Mouse (Mus musculus): ENCODE measurements around the gene Fam131b. TPM values are rescaled to one million over a fixed set of nuclear protein-coding genes. Genes with fewer than 3 reads are reported as not detected.
A peak's percentile ranks its signal among the peaks of the same experiment; 100 is the strongest.

Fam131b gene
- total RNA-seq, 2 experiments from 2014 or later = 0.33 to 0.45 TPM

DNA sequence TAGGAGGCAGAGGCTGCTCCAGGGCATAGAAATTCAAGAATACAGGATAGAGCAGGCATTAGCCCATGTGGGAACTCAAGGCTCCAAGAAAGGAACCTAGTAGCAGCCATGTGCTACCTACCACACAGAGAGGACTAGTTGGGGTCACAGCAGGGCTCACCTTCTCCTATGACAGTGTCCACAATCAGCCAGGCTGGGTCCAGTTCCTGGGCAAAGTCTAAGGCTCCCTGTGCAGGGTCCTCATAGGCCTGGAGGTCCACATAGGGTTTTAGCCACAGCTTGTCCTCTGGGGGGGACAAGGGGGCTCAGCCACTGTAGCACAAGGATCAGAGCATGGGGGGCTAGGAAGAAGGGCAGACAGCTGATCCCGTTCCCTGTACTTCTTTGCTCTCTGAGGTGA, 38.1 kb upstream of the Fam131b start:
- no peak for TF ChIP-seq CTCF (IDR thresholded peaks at IDR 0.05)
- no peak for DNase-seq
- intact Hi-C loops (cut with DNase I) = no loop called here
- H3K27ac ChIP-seq = no peak overlapping the region
- H3K4me3 ChIP-seq = no peak overlapping the region

- Histone ChIP-seq H3K4me3 (no peak overlapping the region), H3K27ac (no peak overlapping the region)
- DNase-seq = no peak
- intact Hi-C loops (cut with DNase I) = no loop called here
- no peak for TF ChIP-seq CTCF (IDR thresholded peaks at IDR 0.05)
Observed at GRCm38 (mm10) chr6:42362074-42362473, 37.6 kb upstream of the Fam131b start.

DNA sequence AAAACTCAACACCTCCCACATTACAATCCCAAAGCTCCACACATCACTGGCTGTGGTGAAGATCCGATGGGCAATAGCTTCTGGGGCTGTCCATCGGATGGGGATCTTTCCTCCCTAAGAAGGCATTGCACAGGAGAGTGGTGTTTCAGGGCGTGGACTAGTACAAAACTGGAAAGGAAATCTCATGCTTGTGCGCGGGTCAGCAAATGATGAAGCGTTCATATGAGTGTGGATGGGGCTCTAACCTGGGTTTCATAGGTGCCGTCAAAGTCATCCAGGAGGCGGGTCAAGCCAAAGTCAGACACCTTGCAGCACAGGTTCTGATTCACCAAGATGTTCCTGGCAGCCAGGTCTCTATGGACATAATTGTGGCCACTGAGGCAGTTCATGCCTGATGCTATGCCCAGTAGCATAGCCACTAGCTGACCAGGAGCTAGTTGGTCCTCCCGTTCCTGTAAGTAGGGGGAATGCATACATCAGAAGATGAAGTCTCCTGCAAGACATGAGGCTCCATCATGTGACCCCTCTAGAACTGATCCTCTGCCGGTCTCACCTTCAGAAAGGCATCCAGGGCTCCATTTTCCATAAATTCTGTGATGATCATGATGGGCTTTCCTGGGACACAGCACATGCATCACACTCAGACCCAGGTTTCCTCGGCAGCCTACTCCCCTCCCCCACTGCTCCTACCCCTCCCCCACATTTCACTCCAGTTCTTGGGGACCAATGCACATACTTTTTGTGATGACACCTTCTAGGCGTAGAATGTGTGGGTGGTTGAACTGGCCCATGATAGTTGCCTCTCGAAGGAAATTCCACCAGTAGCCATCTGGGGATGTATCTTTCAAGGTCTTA, 36.8 kb upstream of the Fam131b start:
- no peak for DNase-seq
- Histone ChIP-seq H3K27ac (no peak overlapping the region), H3K4me3 (no peak overlapping the region)
- no peak for TF ChIP-seq CTCF (IDR thresholded peaks at IDR 0.05)
- intact Hi-C loops (cut with DNase I) = no loop called here

GRCm38 (mm10) chr6:42360231-42360840, 35.9 kb upstream of the Fam131b start:
- no peak for TF ChIP-seq CTCF (IDR thresholded peaks at IDR 0.05)
- Histone ChIP-seq H3K4me3 (no peak overlapping the region), H3K27ac (peak overlapping the region; percentile 81)
- intact Hi-C loops (cut with DNase I) = no loop called here
- no peak for DNase-seq

- no peak for TF ChIP-seq CTCF (IDR thresholded peaks at IDR 0.05)
- intact Hi-C loops (cut with DNase I) = no loop called here
- H3K4me3 ChIP-seq = peak overlapping the region; percentile 26
- DNase-seq = no peak
- peak overlapping the region; percentile 81 for H3K27ac ChIP-seq
Observed at GRCm38 (mm10) chr6:42359364-42360147, 35.1 kb upstream of the Fam131b start.

DNA sequence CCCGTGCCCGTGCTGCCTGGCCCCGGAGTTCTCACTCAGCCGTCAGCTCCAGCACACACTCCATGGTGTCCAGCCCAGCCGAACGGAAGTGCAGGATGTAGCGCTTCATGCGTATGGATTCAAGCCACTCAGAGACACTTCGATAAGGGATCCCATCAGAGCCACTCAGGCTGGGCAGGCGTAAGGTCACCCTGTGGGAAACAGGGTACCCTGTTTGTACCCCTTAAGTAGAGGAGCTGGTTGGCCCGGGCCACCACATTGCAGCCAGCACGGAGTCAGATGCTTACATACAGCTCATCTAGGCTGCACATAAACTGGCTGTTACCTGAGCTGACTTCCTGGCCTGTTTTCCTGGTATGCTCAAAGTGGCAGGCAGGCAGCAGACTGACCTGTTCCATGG, 34.5 kb upstream of the Fam131b start:
- DNase-seq = no peak
- TF ChIP-seq CTCF (IDR thresholded peaks at IDR 0.05) = no peak
- intact Hi-C loops (cut with DNase I) = no loop called here
- H3K27ac ChIP-seq = peak overlapping the region; percentile 81
- H3K4me3 ChIP-seq = peak overlapping the region; percentile 26

- Histone ChIP-seq H3K27ac (peak overlapping the region; percentile 81), H3K4me3 (no peak overlapping the region)
- DNase-seq = no peak
- intact Hi-C loops (cut with DNase I) = no loop called here
- no peak for TF ChIP-seq CTCF (IDR thresholded peaks at IDR 0.05)
Observed at GRCm38 (mm10) chr6:42357901-42358300, 33.5 kb upstream of the Fam131b start.

DNA sequence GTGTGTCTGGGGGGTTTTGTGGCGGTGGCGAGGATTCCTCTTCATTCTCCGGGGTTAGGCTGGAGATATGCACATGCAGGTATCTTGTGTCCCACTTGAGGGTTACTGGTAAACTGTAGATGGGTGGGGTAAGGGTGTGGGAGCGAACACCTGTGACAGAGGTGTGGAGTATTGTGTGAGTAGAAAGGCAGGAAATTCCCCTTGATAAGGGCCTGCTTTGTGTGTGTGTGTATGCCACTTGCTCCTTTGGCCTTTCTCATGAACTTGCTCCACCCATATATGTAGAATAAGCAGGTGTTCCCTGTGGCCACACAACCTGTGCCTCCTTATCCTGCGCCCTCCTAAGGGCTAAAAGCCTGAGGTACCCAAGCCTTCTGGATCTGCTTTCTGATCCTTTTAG, 32.5 kb upstream of the Fam131b start:
- DNase-seq = no peak
- no peak for TF ChIP-seq CTCF (IDR thresholded peaks at IDR 0.05)
- intact Hi-C loops (cut with DNase I) = no loop called here
- H3K27ac ChIP-seq = peak overlapping the region; percentile 81; the same call in 1 of the 2 replicates
- H3K4me3 ChIP-seq = no peak overlapping the region

DNA sequence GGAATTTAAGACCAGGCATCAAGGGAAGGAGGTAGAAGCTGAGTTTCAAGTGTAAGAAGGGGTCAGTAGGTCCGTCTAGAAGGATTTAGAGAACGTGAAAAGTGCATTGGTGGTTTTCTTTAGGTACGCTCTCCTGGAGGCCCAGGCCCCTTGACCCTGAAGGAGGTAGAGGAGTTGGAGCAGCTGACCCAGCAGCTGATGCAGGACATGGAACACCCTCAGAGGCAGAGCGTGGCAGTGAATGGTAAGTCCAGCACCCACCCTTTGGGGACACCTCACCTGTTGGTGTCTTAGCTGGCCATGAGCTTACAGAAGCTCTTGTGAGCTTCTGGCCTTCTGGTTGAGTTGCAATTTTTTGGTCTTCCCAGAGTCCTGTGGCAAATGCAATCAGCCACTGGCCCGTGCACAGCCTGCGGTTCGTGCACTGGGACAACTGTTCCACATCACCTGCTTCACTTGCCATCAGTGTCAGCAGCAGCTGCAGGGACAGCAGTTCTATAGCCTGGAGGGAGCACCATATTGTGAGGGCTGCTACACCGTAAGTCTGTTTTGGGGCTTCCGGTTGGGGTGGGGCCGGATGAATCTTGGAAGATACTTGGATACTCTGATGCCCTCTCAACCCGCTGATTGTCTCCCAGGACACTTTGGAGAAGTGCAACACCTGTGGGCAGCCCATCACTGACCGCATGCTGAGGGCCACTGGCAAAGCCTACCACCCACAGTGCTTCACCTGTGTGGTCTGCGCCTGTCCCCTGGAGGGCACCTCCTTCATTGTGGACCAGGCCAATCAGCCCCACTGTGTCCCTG, 31.6 kb upstream of the Fam131b start:
- H3K4me3 ChIP-seq = no peak overlapping the region; the same call in 1 of the 2 replicates
- no peak for TF ChIP-seq CTCF (IDR thresholded peaks at IDR 0.05)
- peak overlapping the region; percentile 16; the same call in 1 of the 2 replicates for H3K27ac ChIP-seq
- intact Hi-C loops (cut with DNase I) = no loop called here
- no peak for DNase-seq

GRCm38 (mm10) chr6:42355366-42355765, 30.9 kb upstream of the Fam131b start:
- intact Hi-C loops (cut with DNase I) = no loop called here
- H3K4me3 ChIP-seq = no peak overlapping the region; the same call in 1 of the 2 replicates

DNA sequence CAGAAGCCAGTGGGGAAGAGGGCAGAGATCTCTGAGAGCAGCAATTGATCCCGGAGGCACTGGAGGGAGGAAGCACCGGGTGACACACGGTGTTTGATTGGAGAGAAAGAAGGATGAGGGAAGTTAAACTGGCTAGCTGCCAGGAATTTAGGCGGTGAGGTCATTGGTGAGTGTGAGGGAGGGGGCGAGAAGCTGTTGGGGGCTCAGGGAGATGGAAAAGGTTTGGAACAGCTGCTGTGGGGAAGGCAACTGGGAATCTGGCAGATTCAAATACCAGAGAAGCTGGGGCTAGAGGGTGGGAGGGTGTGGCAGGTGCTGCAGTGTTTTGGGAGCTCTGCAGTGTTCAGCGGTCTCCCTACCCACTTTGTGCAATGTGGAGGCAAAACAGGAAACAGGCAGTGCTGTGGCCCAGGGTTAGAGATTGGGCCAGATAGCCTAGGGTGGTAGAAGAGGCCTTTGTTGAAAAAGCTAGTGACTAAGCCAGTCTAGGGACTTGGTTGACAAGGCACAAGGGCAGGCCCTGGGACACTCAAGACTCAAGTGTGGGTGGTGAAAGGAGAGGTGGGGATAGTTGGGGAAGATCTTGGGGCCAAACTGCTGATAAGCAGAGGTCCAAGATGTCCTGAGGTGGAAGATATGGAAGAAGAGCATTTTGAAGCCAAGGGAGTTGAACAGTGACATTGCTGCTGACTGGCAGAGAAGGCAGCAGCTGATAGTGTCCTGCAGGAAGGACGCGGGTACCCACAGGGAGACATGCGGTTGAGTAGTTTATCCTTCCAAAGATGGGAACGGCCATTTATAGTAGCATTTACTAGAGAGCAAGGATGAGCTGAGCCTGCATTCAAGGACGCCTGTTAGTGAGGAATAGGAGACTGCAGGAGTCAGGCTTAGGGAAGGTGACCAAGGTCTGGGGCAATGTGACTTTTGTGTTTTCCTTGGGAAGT, 29.9 kb upstream of the Fam131b start:
- DNase-seq = no peak
- Histone ChIP-seq H3K27ac (peak overlapping the region; percentile 50), H3K4me3 (peak overlapping the region; percentile 90)
- TF ChIP-seq CTCF (IDR thresholded peaks at IDR 0.05) = no peak
- intact Hi-C loops (cut with DNase I) = no loop called here

More at GRCm38 (mm10) chr6:42355366-42355765, 30.9 kb upstream of the Fam131b start:
- DNase-seq = no peak
- TF ChIP-seq CTCF (IDR thresholded peaks at IDR 0.05) = no peak
- H3K27ac ChIP-seq = peak overlapping the region; percentile 50; the same call in 1 of the 2 replicates

Data from gastrocnemius, adult 2 months (tissue).